Mouse (Mus musculus) CH12.LX (cell line): ENCODE results near the gene Gnptab. TPM values are rescaled to one million over a fixed set of nuclear protein-coding genes. Genes with fewer than 3 reads are reported as not detected.

Experiments used
- DNase-seq: peaks from one replicate; pipeline ENCODE4 v3.0.0-alpha.2; 2013; ENCODE audit errors: extremely low read depth
- H3K27ac ChIP-seq: 2 replicates; pipeline ENCODE4 v1.5.1; 2012; ENCODE audit warnings: low read depth, mild to moderate bottlenecking, control low read depth, moderate library complexity; ENCODE audit not compliant: insufficient read depth
- H3K27me3 ChIP-seq: replicated peaks from 2 replicates; pipeline ENCODE3; 2012; ENCODE audit warnings: inconsistent platforms
- H3K36me3 ChIP-seq, 2 experiments: replicated peaks in 1 of 2; 2 replicates each; pipeline versions ENCODE3 to v1.6.1; 2012; ENCODE audit warnings: inconsistent platforms in 1 of 2, low read length in 1 of 2, mild to moderate bottlenecking in 1 of 2, mixed read lengths in 1 of 2, moderate library complexity in 1 of 2; ENCODE audit not compliant: control insufficient read depth in 1 of 2, insufficient read depth in 1 of 2
- H3K4me1 ChIP-seq, 2 experiments: 2 replicates each; pipeline ENCODE4 v1.6.1; 2012; ENCODE audit warnings: inconsistent platforms in 1 of 2, moderate library complexity in 1 of 2; ENCODE audit not compliant: insufficient read depth in 2 of 2, control insufficient read depth in 1 of 2
- H3K4me2 ChIP-seq: 2 replicates; pipeline ENCODE4 v1.6.1; 2012; ENCODE audit warnings: low read depth, mild to moderate bottlenecking, control low read depth; ENCODE audit not compliant: poor library complexity, insufficient read depth, severe bottlenecking
- H3K4me3 ChIP-seq, 3 experiments: fragments of 150-350 bp in 1 of 3; sonication (generic) in 1 of 3; replicated peaks in 1 of 3; 2 replicates each; pipeline versions ENCODE3 to v1.5.1; 2011 to 2012; ENCODE audit warnings: low read depth in 2 of 3, low read length in 2 of 3, mild to moderate bottlenecking in 2 of 3, moderate library complexity in 2 of 3, control low read depth in 1 of 3, improper control_type of control experiment in 1 of 3, inconsistent platforms in 1 of 3, mixed read lengths in 1 of 3; ENCODE audit not compliant: poor library complexity in 1 of 3
- H3K79me2 ChIP-seq: replicated peaks from 2 replicates; pipeline ENCODE4 v1.6.1; 2012; ENCODE audit warnings: mild to moderate bottlenecking, moderate library complexity; ENCODE audit not compliant: control insufficient read depth, poor library complexity, insufficient read depth, severe bottlenecking; ENCODE audit errors: extremely low read depth
- H3K9ac ChIP-seq: 2 replicates; pipeline ENCODE4 v1.6.1; 2012; ENCODE audit warnings: low read depth, mild to moderate bottlenecking, control low read depth, moderate library complexity; ENCODE audit not compliant: insufficient read depth
- H3K9me3 ChIP-seq: replicated peaks from 2 replicates; pipeline ENCODE3; 2012; ENCODE audit warnings: low read length, inconsistent platforms, mixed read lengths
- BHLHE40 ChIP-seq: IDR thresholded peaks from 2 replicates; pipeline ENCODE4 v1.6.1; 2011; ENCODE audit warnings: mild to moderate bottlenecking, low read depth, low read length, improper control_type of control experiment
- CHD2 ChIP-seq: IDR thresholded peaks from 2 replicates; pipeline ENCODE4 v1.6.1; 2011; ENCODE audit warnings: low read length, improper control_type of control experiment
- ELF1 ChIP-seq: IDR thresholded peaks from 2 replicates; pipeline ENCODE4 v1.6.1; 2014; ENCODE audit warnings: low read depth, mild to moderate bottlenecking, inconsistent platforms, low read length, improper control_type of control experiment
- EP300 ChIP-seq: IDR thresholded peaks from 2 replicates; pipeline ENCODE4 v1.6.1; 2011; ENCODE audit warnings: low read length, improper control_type of control experiment
- ETS1 ChIP-seq: conservative IDR thresholded peaks from 2 replicates; pipeline ENCODE4 v1.6.1; 2012; ENCODE audit warnings: low read depth, mild to moderate bottlenecking, inconsistent platforms, low read length, improper control_type of control experiment, moderate library complexity
- GABPA ChIP-seq: IDR thresholded peaks from 2 replicates; pipeline ENCODE4 v1.6.1; 2012; ENCODE audit warnings: low read depth, low read length, improper control_type of control experiment, inconsistent platforms; ENCODE audit not compliant: insufficient replicate concordance
- HCFC1 ChIP-seq: IDR thresholded peaks from 2 replicates; pipeline ENCODE4 v1.6.1; 2012; ENCODE audit warnings: low read depth, mild to moderate bottlenecking, inconsistent platforms, low read length, improper control_type of control experiment
- IRF4 ChIP-seq: IDR thresholded peaks from 2 replicates; pipeline ENCODE4 v1.6.1; 2014; ENCODE audit warnings: low read depth, mild to moderate bottlenecking, inconsistent platforms, low read length, improper control_type of control experiment
- JUN ChIP-seq: IDR thresholded peaks from 2 replicates; pipeline ENCODE4 v1.6.1; 2011; ENCODE audit warnings: low read depth, mild to moderate bottlenecking, low read length, improper control_type of control experiment, moderate library complexity; ENCODE audit not compliant: insufficient read depth
- JUND ChIP-seq: conservative IDR thresholded peaks from 2 replicates; pipeline ENCODE4 v1.6.1; 2011; ENCODE audit warnings: low read depth, low read length, improper control_type of control experiment
- KAT2A ChIP-seq: IDR thresholded peaks from 2 replicates; pipeline ENCODE4 v1.6.1; 2012; ENCODE audit warnings: low read length, improper control_type of control experiment, inconsistent platforms; ENCODE audit not compliant: insufficient replicate concordance
- MAFK ChIP-seq: IDR thresholded peaks from 2 replicates; pipeline ENCODE4 v1.6.1; 2011; ENCODE audit warnings: low read length, improper control_type of control experiment; ENCODE audit not compliant: insufficient replicate concordance
- MAX ChIP-seq: IDR thresholded peaks from 2 replicates; pipeline ENCODE4 v1.6.1; 2011; ENCODE audit warnings: low read length, improper control_type of control experiment
- MAZ ChIP-seq: IDR thresholded peaks from 2 replicates; pipeline ENCODE4 v1.6.1; 2012; ENCODE audit warnings: low read depth, mild to moderate bottlenecking, inconsistent platforms, low read length, improper control_type of control experiment, moderate library complexity
- MEF2A ChIP-seq: IDR thresholded peaks from 2 replicates; pipeline ENCODE4 v1.6.1; 2014; ENCODE audit warnings: low read depth, mild to moderate bottlenecking, inconsistent platforms, low read length, improper control_type of control experiment, borderline replicate concordance
- MXI1 ChIP-seq: IDR thresholded peaks from 2 replicates; pipeline ENCODE4 v1.6.1; 2011; ENCODE audit warnings: mild to moderate bottlenecking, low read depth, low read length, improper control_type of control experiment
- MYC ChIP-seq: IDR thresholded peaks from 2 replicates; pipeline ENCODE4 v1.6.1; 2011; ENCODE audit warnings: low read depth, mild to moderate bottlenecking, improper control_type of control experiment, low read length
- POLR2AphosphoS2 ChIP-seq: IDR thresholded peaks from 2 replicates; pipeline ENCODE4 v1.6.1; 2011; ENCODE audit warnings: low read depth, low read length, improper control_type of control experiment
- RAD21 ChIP-seq: IDR thresholded peaks from 2 replicates; pipeline ENCODE4 v1.6.1; 2011; ENCODE audit warnings: low read depth, mild to moderate bottlenecking, low read length, improper control_type of control experiment, moderate library complexity
- SIN3A ChIP-seq: IDR thresholded peaks from 2 replicates; pipeline ENCODE4 v1.6.1; 2012; ENCODE audit warnings: low read length, improper control_type of control experiment, inconsistent platforms
- SMC3 ChIP-seq: IDR thresholded peaks from 2 replicates; pipeline ENCODE4 v1.6.1; 2011; ENCODE audit warnings: low read depth, low read length, improper control_type of control experiment
- TBP ChIP-seq: conservative IDR thresholded peaks from 2 replicates; pipeline ENCODE4 v1.6.1; 2011; ENCODE audit warnings: low read depth, low read length, improper control_type of control experiment
- TCF12 ChIP-seq: IDR thresholded peaks from 2 replicates; pipeline ENCODE4 v1.6.1; 2014; ENCODE audit warnings: low read depth, mild to moderate bottlenecking, inconsistent platforms, low read length, improper control_type of control experiment
- UBTF ChIP-seq: IDR thresholded peaks from 2 replicates; pipeline ENCODE4 v1.6.1; 2012; ENCODE audit warnings: low read depth, mild to moderate bottlenecking, inconsistent platforms, low read length, improper control_type of control experiment, moderate library complexity
- USF1 ChIP-seq: IDR thresholded peaks from 2 replicates; pipeline ENCODE4 v1.6.1; 2014; ENCODE audit warnings: low read depth, mild to moderate bottlenecking, inconsistent platforms, low read length, improper control_type of control experiment
- USF2 ChIP-seq: conservative IDR thresholded peaks from 2 replicates; pipeline ENCODE4 v1.6.1; 2011; ENCODE audit warnings: low read depth, low read length, improper control_type of control experiment
- ZKSCAN1 ChIP-seq: IDR thresholded peaks from 2 replicates; pipeline ENCODE4 v1.6.1; 2012; ENCODE audit warnings: low read depth, inconsistent platforms, low read length, improper control_type of control experiment, borderline replicate concordance
- ZMIZ1 ChIP-seq: IDR thresholded peaks from 2 replicates; pipeline ENCODE4 v1.6.1; 2012; ENCODE audit warnings: low read depth, mild to moderate bottlenecking, inconsistent platforms, low read length, improper control_type of control experiment
- dilution Hi-C: fragments of 300-500 bp; cut with MboI; formaldehyde crosslinking; loops from 2 replicates; pipeline ENCODE4 v1.14.3; 2020; ENCODE audit warnings: low sequenced_read_pairs; ENCODE audit not compliant: extremely low pct_unique_long_range_greater_than_20kb, extremely low pct_ligation_motif_present
- in situ Hi-C: fragments of 300-500 bp; cut with MboI; formaldehyde crosslinking; loops from 3 replicates; pipeline ENCODE4 v1.14.3; 2019; ENCODE audit warnings: low sequenced_read_pairs, low pct_ligation_motif_present, low pct_unique_long_range_greater_than_20kb, mixed read lengths
- polyA plus RNA-seq: library from polyadenylated mRNA; unstranded; fragments of >175 nt; gene quantifications from 2 replicates; pipeline ENCODE4 v1.2.1, GENCODE M21; 2012; ENCODE audit warnings: low read depth; ENCODE audit not compliant: insufficient read length
- total RNA-seq, 2 experiments: library from RNA; depleted of rRNA; stranded (reverse); fragments of 300-350 nt in 1 of 2; fragments of >200 nt in 1 of 2; gene quantifications; 2 replicates each; pipeline ENCODE4 v1.2.3; 2012 to 2014

Gnptab gene
- total and polyA plus RNA-seq, 3 experiments: 13.2 to 38.2 (median 18.0) TPM

- H3K4me2 ChIP-seq: no peak overlapping the region
- H3K27ac ChIP-seq: no peak overlapping the region
- no peaks in the 10 kb centered on the region for H3K27me3 ChIP-seq
- DNase-seq: no peak
- peaks cover 5 to 23% of the 10 kb centered on the region in 2 experiments for H3K36me3 ChIP-seq
- in situ Hi-C loops: no loop called here
- H3K79me2 ChIP-seq: peaks cover 2% of the 10 kb centered on the region; the same call in 1 of the 2 replicates
- dilution Hi-C loops: no loop called here
- no peak overlapping the region for H3K9ac ChIP-seq
- no peak overlapping the region for H3K4me3 ChIP-seq
- H3K9me3 ChIP-seq: peaks cover 5% of the 10 kb centered on the region
- peaks cover 20 to 67% of the 10 kb centered on the region in 2 experiments for H3K4me1 ChIP-seq
- TF ChIP-seq KAT2A (no peak), ELF1 (no peak), USF2 (no peak), IRF4 (no peak), RAD21 (no peak), MXI1 (no peak)
These were observed 24.1 kb downstream of the Gnptab start for GRCm38 (mm10) chr10:88403021-88403420.

- dilution Hi-C loops: no loop called here
- no peak for DNase-seq
- Histone ChIP-seq H3K4me2 (no peak overlapping the region), H3K36me3 (peaks cover 5 to 23% of the 10 kb centered on the region in 2 experiments), H3K27me3 (no peaks in the 10 kb centered on the region), H3K4me1 (peaks cover 23 to 67% of the 10 kb centered on the region in 2 experiments), H3K79me2 (peaks cover 8% of the 10 kb centered on the region; the same call in 1 of the 2 replicates), H3K4me3 (no peak overlapping the region), H3K9ac (no peak overlapping the region), H3K9me3 (peaks cover 5% of the 10 kb centered on the region), H3K27ac (peak overlapping the region; percentile 67; the same call in 1 of the 2 replicates)
- TF ChIP-seq TCF12 (no peak), SIN3A (no peak), RAD21 (no peak; the same call in 1 of the 2 replicates), EP300 (peak; percentile 74), MAZ (0 out of 2 replicates have a peak, but pooled peaks have one; percentile 24), ZMIZ1 (no peak), MYC (no peak), GABPA (no peak), ETS1 (peak; percentile 87), POLR2AphosphoS2 (no peak), HCFC1 (no peak), IRF4 (peak; percentile 59; the same call in 1 of the 2 replicates), USF2 (no peak), MAX (peak; percentile 51; the same call in 1 of the 2 replicates), UBTF (no peak), MEF2A (peak; percentile 27; the same call in 1 of the 2 replicates), ZKSCAN1 (no peak), MAFK (0 out of 2 replicates have a peak, but pooled peaks have one; percentile 27), CHD2 (peak; percentile 37; the same call in 1 of the 2 replicates), BHLHE40 (peak; percentile 85), TBP (no peak), ELF1 (peak; percentile 79), JUND (peak; percentile 87), USF1 (no peak), JUN (peak; percentile 75), SMC3 (no peak)
- in situ Hi-C loops: no loop called here
These were observed 25.3 kb downstream of the Gnptab start for GRCm38 (mm10) chr10:88404220-88404619.
